Mouse (Mus musculus) urinary bladder, adult 18-20 months (tissue): Measurements from ENCODE around the gene Aff3.

ENCODE experiments used
- DNase-seq, 2 experiments: peaks; one replicate each; pipeline ENCODE4 v3.0.0; 2022; ENCODE audit warnings: low spot score in 2 of 2, mixed read lengths in 2 of 2

Gene Aff3

GRCm38 (mm10) chr1:38545282-38545945 lies 119.3 kb downstream of the Aff3 start:
- DNase-seq = no peak

- no peak for DNase-seq
These were observed 120.3 kb downstream of the Aff3 start for GRCm38 (mm10) chr1:38544501-38544900.

GRCm38 (mm10) chr1:38541536-38541935 lies 123.2 kb downstream of the Aff3 start:
- DNase-seq = no peak

GRCm38 (mm10) chr1:38536929-38537540 lies 127.7 kb downstream of the Aff3 start:
- DNase-seq = no peak

GRCm38 (mm10) chr1:38532581-38532980 lies 132.2 kb downstream of the Aff3 start:
- no peak for DNase-seq

- DNase-seq = no peak
These were observed 136.1 kb downstream of the Aff3 start for GRCm38 (mm10) chr1:38528607-38529006.

- DNase-seq = no peak
These were observed 138.2 kb downstream of the Aff3 start for GRCm38 (mm10) chr1:38526568-38526967.

GRCm38 (mm10) chr1:38521651-38522050 lies 143.1 kb downstream of the Aff3 start:
- no peak for DNase-seq

- DNase-seq = no peak
These were observed 148.5 kb downstream of the Aff3 start for GRCm38 (mm10) chr1:38516225-38516624.

DNA sequence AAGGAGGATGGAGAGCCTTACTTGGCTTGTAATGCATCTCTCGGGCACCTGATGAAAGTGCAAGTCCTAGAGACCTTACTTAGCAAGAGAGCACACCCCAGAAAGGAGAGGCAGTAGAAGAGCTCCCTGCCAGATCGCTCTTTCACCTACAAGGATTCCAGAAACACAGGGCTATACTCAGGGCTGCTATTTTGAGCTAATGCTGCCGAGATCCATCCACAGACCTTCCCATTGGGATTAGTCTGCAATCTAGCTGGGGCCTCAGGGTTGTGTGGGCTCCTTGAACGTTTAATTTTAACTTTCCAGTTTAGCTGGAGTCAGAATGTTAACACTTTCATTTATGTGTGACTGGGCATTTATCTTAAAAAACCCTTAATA lies 150.1 kb downstream of the Aff3 start:
- DNase-seq = no peak

DNA sequence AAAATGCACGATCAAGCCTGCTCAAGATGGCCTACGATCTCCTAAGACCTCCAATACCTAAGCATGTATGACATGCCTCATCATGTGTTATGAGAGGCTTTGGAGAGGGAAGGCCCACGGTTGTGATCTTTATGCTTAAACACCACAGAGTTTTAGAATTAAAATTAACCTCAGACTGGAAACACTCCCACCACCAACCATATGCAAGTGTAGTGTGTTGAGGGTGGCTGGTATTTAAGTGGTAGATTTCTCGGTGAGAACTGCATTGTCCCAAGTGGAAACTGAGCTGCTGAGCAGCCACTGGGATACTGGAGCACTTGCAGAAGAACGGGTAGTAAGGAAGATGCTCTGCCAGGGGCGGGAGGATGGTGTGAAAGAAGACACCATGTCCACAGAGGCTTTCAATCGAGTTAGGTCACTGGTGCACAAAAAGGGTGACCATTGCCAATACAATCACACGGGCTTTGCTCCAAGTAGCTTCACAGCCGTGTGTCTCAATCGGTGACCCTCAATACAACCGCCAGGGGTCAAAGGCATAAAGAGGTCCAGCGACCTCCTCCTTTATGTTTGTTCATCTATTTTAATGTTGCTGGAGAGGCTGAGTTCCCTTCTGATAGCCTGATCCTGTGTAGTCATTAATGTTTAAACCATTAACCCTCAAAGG lies 150.7 kb downstream of the Aff3 start:
- DNase-seq = no peak

GRCm38 (mm10) chr1:38512258-38513081 lies 152.3 kb downstream of the Aff3 start:
- no peak for DNase-seq

GRCm38 (mm10) chr1:38511076-38511475 lies 153.7 kb downstream of the Aff3 start:
- no peak for DNase-seq

DNA sequence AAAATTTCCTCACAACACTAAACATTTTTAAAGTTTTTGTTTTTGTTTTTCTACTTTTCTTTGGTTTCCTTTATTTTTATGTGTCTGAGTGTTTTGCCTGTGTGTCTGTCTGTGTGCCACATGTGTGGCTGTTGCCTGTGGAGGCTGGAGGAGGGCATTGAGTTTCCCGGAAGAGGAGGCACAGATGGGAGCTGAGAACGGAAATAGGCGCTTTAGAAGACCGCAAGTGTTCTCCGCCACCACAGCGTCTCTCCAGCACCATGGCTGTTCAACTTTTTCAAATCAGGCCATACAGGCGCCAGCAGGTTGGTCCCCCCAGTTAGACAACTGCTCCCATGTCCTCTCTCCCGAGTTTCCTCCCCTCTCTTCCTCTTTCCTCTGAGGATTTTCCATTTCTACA lies 155.5 kb downstream of the Aff3 start:
- DNase-seq = no peak

DNA sequence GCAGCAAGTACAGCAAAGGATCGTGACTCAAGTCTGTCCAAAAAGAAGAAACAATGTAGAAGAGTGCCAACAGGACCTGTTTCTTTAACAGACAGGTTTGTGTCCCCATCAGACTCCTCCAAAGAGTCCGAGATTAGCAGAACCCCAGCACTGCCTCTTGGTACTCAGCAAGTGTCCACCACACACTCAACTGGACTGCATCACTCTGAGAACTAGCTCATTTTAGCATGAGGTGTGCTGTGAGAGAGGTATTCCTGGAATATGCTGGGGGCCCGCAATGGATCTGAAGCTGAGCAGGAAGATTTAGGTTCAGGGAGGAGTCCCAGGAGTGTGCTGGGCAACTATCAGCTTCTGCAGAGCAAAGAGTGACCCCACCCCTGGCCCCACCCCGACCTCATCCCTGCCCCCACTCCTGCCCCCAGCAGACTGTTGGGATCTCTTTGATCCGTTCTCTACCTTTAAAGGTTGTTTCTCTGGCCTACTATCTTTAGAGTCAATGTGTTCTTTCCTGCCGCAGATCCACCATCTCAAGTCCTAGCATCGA lies 157.0 kb downstream of the Aff3 start:
- DNase-seq = no peak

- no peak for DNase-seq
These were observed 158.4 kb downstream of the Aff3 start for GRCm38 (mm10) chr1:38506396-38506795.

- no peak for DNase-seq
These were observed 161.2 kb downstream of the Aff3 start for GRCm38 (mm10) chr1:38503431-38504089.

DNA sequence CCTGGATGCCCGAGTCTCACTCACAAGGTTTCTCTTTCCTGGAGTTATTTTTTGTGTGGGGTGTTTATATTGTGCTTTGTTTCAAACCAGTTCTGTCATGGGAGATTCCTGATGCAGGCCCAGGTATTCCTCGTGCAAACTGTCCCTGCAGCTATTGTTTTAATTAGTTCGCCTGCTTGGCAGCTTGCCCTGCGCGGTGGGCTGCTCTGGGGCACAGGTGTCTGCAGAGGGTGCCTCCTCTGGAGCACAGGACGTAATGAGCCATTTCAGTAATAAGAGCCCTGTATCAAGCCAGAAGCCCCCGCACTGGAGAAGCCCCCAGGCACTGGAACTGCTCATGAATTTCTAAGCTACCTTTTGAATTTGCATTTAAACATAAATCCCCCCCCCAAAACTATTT lies 162.0 kb downstream of the Aff3 start:
- DNase-seq = no peak

DNA sequence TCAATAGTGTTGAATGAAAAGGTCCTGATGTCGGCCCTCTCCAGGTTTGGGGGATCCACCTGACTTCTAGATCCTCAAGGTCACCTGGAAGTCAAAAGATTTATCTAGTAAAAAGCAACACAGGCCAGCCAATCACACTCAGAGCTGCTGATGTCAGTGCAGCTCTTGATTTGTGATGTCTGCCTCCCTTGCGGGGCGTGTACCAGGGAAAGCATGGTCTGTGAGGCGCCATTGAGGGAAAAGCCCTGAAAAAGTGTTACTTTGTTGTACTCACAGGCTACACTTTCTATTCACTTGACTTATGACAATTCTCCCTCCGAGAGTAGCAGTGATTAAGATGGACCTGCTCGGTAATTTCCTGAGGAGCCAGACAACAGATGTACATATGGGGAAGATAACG lies 163.5 kb downstream of the Aff3 start:
- no peak for DNase-seq

GRCm38 (mm10) chr1:38499500-38499899 lies 165.3 kb downstream of the Aff3 start:
- DNase-seq = no peak

DNA sequence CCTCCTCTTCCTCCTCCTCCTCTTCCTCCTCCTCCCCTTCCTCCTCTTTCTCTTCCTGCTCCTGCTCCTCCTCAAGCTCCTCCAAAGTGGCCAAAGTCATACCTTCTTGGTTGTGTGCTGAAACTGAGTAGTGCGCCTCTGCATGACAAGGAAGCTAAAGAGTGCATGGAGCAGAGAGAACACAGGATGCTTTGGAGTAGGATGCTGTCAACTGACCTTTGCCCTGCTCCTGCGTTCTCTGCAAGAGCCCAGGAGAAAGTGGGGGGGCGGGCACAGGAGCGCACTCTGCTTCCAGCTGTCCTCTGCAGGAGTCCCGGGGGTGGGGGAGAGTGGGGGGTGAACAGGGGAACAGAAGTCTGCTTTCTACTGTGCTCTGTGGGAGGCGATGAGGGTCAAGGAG lies 167.2 kb downstream of the Aff3 start:
- DNase-seq = no peak
